Mouse (Mus musculus) midbrain, postnatal 0 days (tissue): ENCODE measurements around the gene Retsat. TPM values are rescaled to one million over a fixed set of nuclear protein-coding genes. Genes with fewer than 3 reads are reported as not detected.

ENCODE experiments used
- ATAC-seq: fragments of 200-750 bp; cut with Nextera tagmentation; 2 replicates; pipeline ENCODE4 v1.8.0; 2017; ENCODE audit warnings: moderate number of reproducible peaks, mild to moderate bottlenecking, moderate TSS enrichment, moderate library complexity; ENCODE audit not compliant: low FRiP score
- DNase-seq: peaks from one replicate; pipeline ENCODE4 v3.0.0-alpha.2; 2015; ENCODE audit warnings: low spot score
- H3K27ac ChIP-seq: fragments of 300-500 bp; sonication (generic); 2 replicates; pipeline ENCODE4 v1.5.1; 2014; ENCODE audit warnings: low read depth, mild to moderate bottlenecking, low read length, mixed read lengths
- H3K27me3 ChIP-seq: fragments of 300-500 bp; sonication (generic); 2 replicates; pipeline ENCODE4 v1.6.1; 2014; ENCODE audit warnings: low read length, control low read depth, mixed read lengths; ENCODE audit not compliant: insufficient read depth
- H3K36me3 ChIP-seq: fragments of 300-500 bp; sonication (generic); 2 replicates; pipeline ENCODE4 v1.6.1; 2014; ENCODE audit warnings: low read length, control low read depth, mixed read lengths; ENCODE audit not compliant: insufficient read depth
- H3K4me1 ChIP-seq: fragments of 300-500 bp; sonication (generic); 2 replicates; pipeline ENCODE4 v1.6.1; 2014; ENCODE audit warnings: mild to moderate bottlenecking, control low read depth, antibody characterized with exemption, low read length, mixed read lengths; ENCODE audit not compliant: insufficient read depth
- H3K4me2 ChIP-seq: fragments of 300-500 bp; sonication (generic); 2 replicates; pipeline ENCODE4 v1.6.1; 2014; ENCODE audit warnings: low read depth, mild to moderate bottlenecking, low read length, mixed read lengths; ENCODE audit not compliant: poor library complexity, severe bottlenecking
- H3K4me3 ChIP-seq: fragments of 300-500 bp; sonication (generic); 2 replicates; pipeline ENCODE4 v1.5.1; 2014; ENCODE audit warnings: low read depth, mild to moderate bottlenecking, low read length, moderate library complexity
- H3K9ac ChIP-seq: fragments of 300-500 bp; sonication (generic); replicated peaks from 2 replicates; pipeline ENCODE4 v1.6.1; 2014; ENCODE audit warnings: mild to moderate bottlenecking, low read length, moderate library complexity, mixed read lengths; ENCODE audit not compliant: poor library complexity, severe bottlenecking
- H3K9me3 ChIP-seq: fragments of 300-500 bp; sonication (generic); 2 replicates; pipeline ENCODE4 v1.6.1; 2016; ENCODE audit warnings: low read length, control low read depth
- CTCF ChIP-seq: IDR thresholded peaks from 2 replicates; pipeline ENCODE4 v1.5.1; 2016; ENCODE audit warnings: antibody characterized with exemption, mild to moderate bottlenecking
- WGBS: fragments of 180-500 bp; shearing (Covaris S2); extraction: QIAGEN DNeasy Blood & Tissue Kit; methylation state at CpG from one replicate; pipeline ENCODE4 v1.1.7; 2014; 5-methylcytosine and 5-hydroxymethylcytosine counted together
- polyA plus RNA-seq: library from polyadenylated mRNA; unstranded; fragments of >200 nt; fragmentation: Nextera tagmentation; extraction: Ambion mirVana; gene quantifications from 2 replicates; pipeline ENCODE4 v1.2.1, GENCODE M21; 2015
- total RNA-seq: library from RNA; depleted of rRNA; stranded (reverse); fragments of >200 nt; gene quantifications from 2 replicates; pipeline ENCODE4 v1.2.3, GENCODE M21; 2014

Gene Retsat
- total and polyA plus RNA-seq, 2 experiments from 2014 or later: 4.4 to 7.5 TPM

- H3K9ac ChIP-seq: no peak overlapping the region
- 89% methylated on average over 5 of the region's 5 CpGs for WGBS
- no peak overlapping the region for H3K4me3 ChIP-seq
- no peak overlapping the region for H3K4me2 ChIP-seq
- TF ChIP-seq CTCF: no peak
- H3K9me3 ChIP-seq: no peaks in the 10 kb centered on the region
- H3K27me3 ChIP-seq: no peaks in the 10 kb centered on the region
- H3K4me1 ChIP-seq: no peaks in the 10 kb centered on the region
- no peak overlapping the region for H3K27ac ChIP-seq
- peaks cover 6% of the 10 kb centered on the region; the same call in 1 of the 2 replicates for H3K36me3 ChIP-seq
- DNase-seq (no peak), ATAC-seq (no peak)
Measured at GRCm38 (mm10) chr6:72567508-72567907, 30.8 kb upstream of the Retsat start.

DNA sequence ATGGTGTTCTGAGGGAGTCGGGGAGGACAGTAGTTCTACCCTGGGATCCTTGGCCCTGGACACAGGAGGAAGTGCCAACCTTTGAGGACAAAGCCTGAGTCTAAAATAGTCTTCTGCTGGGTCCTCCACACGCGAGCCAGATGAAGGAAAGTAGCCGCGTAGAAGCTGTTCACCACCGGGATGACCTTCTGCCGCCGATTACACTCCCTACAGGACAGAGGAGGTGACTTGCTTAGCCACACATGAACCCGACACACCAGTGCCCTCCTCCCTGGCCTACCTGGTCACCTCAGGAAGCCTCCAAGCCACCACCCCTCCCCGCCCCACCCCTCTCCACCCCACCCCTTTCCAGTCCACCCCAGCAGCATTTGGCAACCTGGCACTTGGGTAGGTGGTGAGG lies 29.5 kb upstream of the Retsat start:
- no peak for ATAC-seq
- WGBS: 91% methylated on average over 10 of the region's 10 CpGs
- TF ChIP-seq CTCF: no peak

GRCm38 (mm10) chr6:72570644-72571397 lies 27.5 kb upstream of the Retsat start:
- ATAC-seq: no peak
- no peak overlapping the region for H3K4me2 ChIP-seq
- no peak for TF ChIP-seq CTCF
- no peaks in the 10 kb centered on the region for H3K9me3 ChIP-seq
- no peaks in the 10 kb centered on the region for H3K4me1 ChIP-seq
- WGBS: 86% methylated on average over 10 of the region's 10 CpGs
- H3K27me3 ChIP-seq: no peaks in the 10 kb centered on the region
- H3K9ac ChIP-seq: no peak overlapping the region
- no peak overlapping the region for H3K4me3 ChIP-seq
- peaks cover 15% of the 10 kb centered on the region for H3K36me3 ChIP-seq
- no peak overlapping the region for H3K27ac ChIP-seq
- DNase-seq: peak; percentile 20

More for the DNA sequence above, 29.5 kb upstream of the Retsat start:
- Histone ChIP-seq H3K36me3 (peaks cover 6% of the 10 kb centered on the region), H3K9me3 (no peaks in the 10 kb centered on the region), H3K4me2 (no peak overlapping the region), H3K27me3 (no peaks in the 10 kb centered on the region), H3K27ac (no peak overlapping the region), H3K4me3 (no peak overlapping the region), H3K9ac (no peak overlapping the region), H3K4me1 (no peaks in the 10 kb centered on the region)
- DNase-seq: no peak

DNA sequence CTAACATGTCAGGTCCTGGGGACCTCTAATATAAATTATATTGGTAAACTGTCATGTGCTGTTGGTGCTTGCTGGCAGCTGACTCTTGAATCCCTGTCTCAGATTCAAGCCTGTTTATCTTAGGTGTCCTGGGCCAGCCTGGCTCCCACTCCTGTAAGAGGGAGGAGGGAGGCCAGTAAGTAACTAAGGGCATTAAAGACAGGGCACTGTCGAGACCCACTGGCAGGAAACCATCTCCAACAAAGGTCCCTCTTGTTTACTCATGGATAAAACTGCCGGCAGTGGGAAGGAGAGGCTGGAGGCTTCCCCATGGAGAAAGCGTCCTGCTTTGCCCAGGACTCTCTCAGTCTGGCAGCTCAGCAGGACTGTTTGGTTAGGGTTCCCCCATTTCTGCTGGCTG lies 26.4 kb upstream of the Retsat start:
- H3K27me3 ChIP-seq: no peaks in the 10 kb centered on the region
- DNase-seq: peak; percentile 15
- WGBS: 47% methylated on average over 3 of the region's 3 CpGs

GRCm38 (mm10) chr6:72576041-72576440 lies 22.2 kb upstream of the Retsat start:
- no peak for ATAC-seq
- peaks cover 24% of the 10 kb centered on the region for H3K36me3 ChIP-seq
- no peak for TF ChIP-seq CTCF
- H3K4me3 ChIP-seq: no peak overlapping the region
- H3K4me1 ChIP-seq: no peaks in the 10 kb centered on the region
- DNase-seq: no peak
- no peak overlapping the region for H3K9ac ChIP-seq
- 94% methylated on average over 3 of the region's 3 CpGs for WGBS
- H3K4me2 ChIP-seq: no peak overlapping the region
- no peak overlapping the region for H3K27ac ChIP-seq
- no peaks in the 10 kb centered on the region for H3K9me3 ChIP-seq
- H3K27me3 ChIP-seq: no peaks in the 10 kb centered on the region

More for the DNA sequence above, 26.4 kb upstream of the Retsat start:
- H3K9me3 ChIP-seq: no peaks in the 10 kb centered on the region
- no peak overlapping the region for H3K4me3 ChIP-seq
- peaks cover 16% of the 10 kb centered on the region for H3K36me3 ChIP-seq
- no peak overlapping the region for H3K4me2 ChIP-seq
- no peak overlapping the region for H3K9ac ChIP-seq
- no peak overlapping the region for H3K27ac ChIP-seq
- no peak for ATAC-seq
- no peak for TF ChIP-seq CTCF
- no peaks in the 10 kb centered on the region for H3K4me1 ChIP-seq

DNA sequence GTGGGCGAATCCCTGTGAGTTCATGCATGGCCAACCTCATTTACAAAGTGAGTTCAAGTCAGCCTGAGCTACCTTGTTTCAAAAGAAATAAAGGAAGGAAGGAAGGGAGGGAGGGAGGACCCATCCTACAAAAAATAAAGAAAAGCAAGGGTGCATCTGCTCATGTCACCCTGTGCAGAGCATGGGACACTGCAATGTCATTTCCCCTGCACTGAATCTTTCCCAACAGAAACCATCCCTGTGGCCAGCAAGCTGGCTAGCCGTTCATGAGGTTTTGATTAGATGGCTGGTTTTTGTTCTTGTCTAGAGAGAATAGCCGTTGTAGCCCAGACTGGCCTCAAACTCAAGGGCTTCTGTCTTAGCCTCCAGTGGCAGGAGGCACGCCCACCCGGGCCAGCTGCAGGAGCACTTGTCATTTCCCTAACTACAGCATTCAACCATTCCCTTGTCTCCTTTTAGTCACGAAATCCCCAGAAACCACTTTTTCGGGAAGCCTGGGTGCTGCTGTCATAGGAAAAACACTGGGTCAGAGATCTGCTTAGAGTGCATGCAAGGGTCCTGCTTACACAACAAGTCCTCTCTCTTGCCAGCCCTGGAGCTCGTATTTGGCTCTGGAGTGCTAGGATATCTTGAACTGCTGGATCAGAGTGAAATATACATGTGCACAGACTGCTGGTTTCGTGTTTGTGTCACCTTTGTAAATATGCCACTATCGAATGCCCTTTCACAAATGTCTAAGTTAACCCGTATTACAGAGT lies 16.5 kb upstream of the Retsat start:
- no peaks in the 10 kb centered on the region for H3K9me3 ChIP-seq
- H3K27ac ChIP-seq: no peak overlapping the region
- no peaks in the 10 kb centered on the region for H3K4me1 ChIP-seq
- H3K4me3 ChIP-seq: no peak overlapping the region
- H3K9ac ChIP-seq: no peak overlapping the region
- H3K36me3 ChIP-seq: peaks cover 22% of the 10 kb centered on the region
- TF ChIP-seq CTCF: no peak
- no peaks in the 10 kb centered on the region for H3K27me3 ChIP-seq
- DNase-seq (no peak), ATAC-seq (no peak)
- no peak overlapping the region for H3K4me2 ChIP-seq
- 76% methylated on average over 11 of the region's 11 CpGs for WGBS
